Mouse (Mus musculus): ENCODE data around the gene Fundc2.

Fundc2 gene

GRCm38 (mm10) chrX:75382195-75382771, at the start of gene Fundc2, which contains the start of gene F8:
Fundc2 (plus strand) TSS chrX:75382399.
F8 (minus strand) TSS chrX:75382615.
- DNase-seq = peak; percentile 90

GRCm38 (mm10) chrX:75370197-75370596, 12.0 kb upstream of the Fundc2 start:
- peak; percentile 30 for DNase-seq

- peak; percentile 34 for DNase-seq
Observed at GRCm38 (mm10) chrX:75372666-75373425, 9.4 kb upstream of the Fundc2 start.

- DNase-seq = no peak
Observed at GRCm38 (mm10) chrX:75376815-75377214, 5.4 kb upstream of the Fundc2 start.

- no peak for DNase-seq
Observed at GRCm38 (mm10) chrX:75381176-75381575, 1.0 kb upstream of the Fundc2 start.

- no peak for DNase-seq
Observed at GRCm38 (mm10) chrX:75381699-75382098, 500 bp upstream of the Fundc2 start.

- DNase-seq = no peak
Observed at GRCm38 (mm10) chrX:75399471-75399870, 17.3 kb downstream of the Fundc2 start.

GRCm38 (mm10) chrX:75402668-75403067, 20.5 kb downstream of the Fundc2 start:
- DNase-seq = no peak

- DNase-seq = no peak
Observed at GRCm38 (mm10) chrX:75403350-75403749, 21.2 kb downstream of the Fundc2 start.

GRCm38 (mm10) chrX:75409711-75410110, 27.5 kb downstream of the Fundc2 start:
- DNase-seq = no peak

- DNase-seq = peak; percentile 92
Observed at GRCm38 (mm10) chrX:75415936-75416785, 34.0 kb downstream of the Fundc2 start, which contains the start of the genes Cmc4, Mtcp1 and Brcc3. Cmc4 (minus strand) TSS chrX:75416584. Mtcp1 (minus strand) TSS chrX:75416588. Brcc3 (plus strand) TSS chrX:75416628.

All from kidney, postnatal 10 days (tissue).